Mouse (Mus musculus): ENCODE results near the gene Dmpk. TPM values are rescaled to one million over a fixed set of nuclear protein-coding genes. Genes with fewer than 3 reads are reported as not detected.
A peak's percentile ranks its signal among the peaks of the same experiment; 100 is the strongest.

Gene Dmpk
- polyA plus RNA-seq, 1 experiment, result 75.4 TPM

GRCm38 (mm10) chr7:19124713-19125112 is 41.1 kb downstream of the Dmpk start:
- Histone ChIP-seq H3K27ac (ENCODE audit: insufficient read depth, low read length) (no peak overlapping the region), H3K4me1 (ENCODE audit: control insufficient read depth, insufficient read depth, low read length) (no peaks in the 10 kb centered on the region; the same call in 1 of the 2 replicates), H3K4me3 (ENCODE audit: insufficient read depth, low read length) (no peak overlapping the region)
- TF ChIP-seq POLR2A (IDR thresholded peaks at IDR 0.05; ENCODE audit: low read depth, low read length) (no peak), CTCF (IDR thresholded peaks at IDR 0.05; ENCODE audit: borderline replicate concordance, insufficient read depth, low read length) (no peak)

- H3K4me1 ChIP-seq (ENCODE audit: control insufficient read depth, insufficient read depth, low read length), result peaks cover 3% of the 10 kb centered on the region; the same call in 1 of the 2 replicates
- H3K4me3 ChIP-seq (ENCODE audit: insufficient read depth, low read length), result no peak overlapping the region
- TF ChIP-seq POLR2A (IDR thresholded peaks at IDR 0.05; ENCODE audit: low read depth, low read length) (no peak), CTCF (IDR thresholded peaks at IDR 0.05; ENCODE audit: borderline replicate concordance, insufficient read depth, low read length) (no peak)
- H3K27ac ChIP-seq (ENCODE audit: insufficient read depth, low read length), result no peak overlapping the region
Observed at GRCm38 (mm10) chr7:19127744-19128143, 44.1 kb downstream of the Dmpk start.

DNA sequence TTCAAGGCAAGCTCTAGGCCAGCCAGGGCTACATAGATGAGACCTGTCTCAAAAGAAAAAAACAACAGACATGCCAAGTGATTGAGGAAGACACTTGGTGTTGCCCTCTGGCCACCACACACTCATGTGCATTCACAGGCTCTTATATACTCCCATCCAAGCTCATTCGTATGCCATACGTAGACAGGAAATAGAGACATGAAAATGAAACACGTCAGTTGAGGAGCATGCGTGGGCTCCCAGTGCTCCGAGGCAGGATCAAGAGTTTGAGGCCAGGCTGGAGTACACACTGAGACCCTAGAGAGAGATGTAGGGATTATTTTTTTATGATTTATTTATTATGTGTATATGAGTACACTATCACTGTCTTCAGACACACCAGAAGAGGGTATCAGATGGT is 45.7 kb downstream of the Dmpk start:
- Histone ChIP-seq H3K4me3 (ENCODE audit: insufficient read depth, low read length) (no peak overlapping the region), H3K4me1 (ENCODE audit: control insufficient read depth, insufficient read depth, low read length) (peaks cover 3% of the 10 kb centered on the region; the same call in 1 of the 2 replicates), H3K27ac (ENCODE audit: insufficient read depth, low read length) (no peak overlapping the region)
- TF ChIP-seq POLR2A (IDR thresholded peaks at IDR 0.05; ENCODE audit: low read depth, low read length), result no peak
- TF ChIP-seq CTCF (IDR thresholded peaks at IDR 0.05; ENCODE audit: borderline replicate concordance, insufficient read depth, low read length), result no peak

DNA sequence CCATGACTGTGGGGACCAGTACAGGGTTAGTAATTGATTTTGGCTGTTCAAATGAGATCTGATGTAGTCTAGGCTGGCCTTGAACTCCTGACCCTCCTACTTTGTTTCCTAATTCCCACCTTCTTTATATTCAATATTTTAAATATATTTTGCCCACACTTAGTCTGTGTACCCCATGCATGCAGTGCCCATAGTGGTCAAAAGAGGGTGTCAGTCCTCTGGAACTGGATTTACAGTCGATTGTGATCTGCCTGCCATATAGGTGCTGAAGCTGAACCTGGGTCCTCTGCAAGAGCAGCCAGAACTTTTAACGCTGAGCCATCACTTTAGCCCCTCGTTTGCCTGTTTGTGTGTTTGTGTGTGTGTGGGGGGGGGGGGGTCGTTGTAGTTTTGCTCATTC is 47.0 kb downstream of the Dmpk start:
- Histone ChIP-seq H3K4me3 (ENCODE audit: insufficient read depth, low read length) (peak overlapping the region; percentile 30; the same call in 1 of the 2 replicates), H3K4me1 (ENCODE audit: control insufficient read depth, insufficient read depth, low read length) (peaks cover 3% of the 10 kb centered on the region; the same call in 1 of the 2 replicates), H3K27ac (ENCODE audit: insufficient read depth, low read length) (peak overlapping the region; percentile 82)
- TF ChIP-seq CTCF (IDR thresholded peaks at IDR 0.05; ENCODE audit: borderline replicate concordance, insufficient read depth, low read length), result no peak
- no peak for TF ChIP-seq POLR2A (IDR thresholded peaks at IDR 0.05; ENCODE audit: low read depth, low read length)

GRCm38 (mm10) chr7:19131324-19131848 is 47.7 kb downstream of the Dmpk start:
- TF ChIP-seq POLR2A (IDR thresholded peaks at IDR 0.05; ENCODE audit: low read depth, low read length) (no peak), CTCF (IDR thresholded peaks at IDR 0.05; ENCODE audit: borderline replicate concordance, insufficient read depth, low read length) (peak; percentile 72)

GRCm38 (mm10) chr7:19136168-19136567 is 52.5 kb downstream of the Dmpk start:
- TF ChIP-seq CTCF (IDR thresholded peaks at IDR 0.05; ENCODE audit: borderline replicate concordance, insufficient read depth, low read length), result no peak
- no peak for TF ChIP-seq POLR2A (IDR thresholded peaks at IDR 0.05; ENCODE audit: low read depth, low read length)
- no peak overlapping the region for H3K4me3 ChIP-seq (ENCODE audit: insufficient read depth, low read length)
- H3K27ac ChIP-seq (ENCODE audit: insufficient read depth, low read length), result no peak overlapping the region
- no peaks in the 10 kb centered on the region for H3K4me1 ChIP-seq (ENCODE audit: control insufficient read depth, insufficient read depth, low read length)

More at GRCm38 (mm10) chr7:19131324-19131848, 47.7 kb downstream of the Dmpk start:
- Histone ChIP-seq H3K4me3 (ENCODE audit: insufficient read depth, low read length) (peak overlapping the region; percentile 31), H3K4me1 (ENCODE audit: control insufficient read depth, insufficient read depth, low read length) (peaks cover 3% of the 10 kb centered on the region; the same call in 1 of the 2 replicates), H3K27ac (ENCODE audit: insufficient read depth, low read length) (peak overlapping the region; percentile 82)

GRCm38 (mm10) chr7:19136673-19137334 is 53.2 kb downstream of the Dmpk start:
- H3K4me1 ChIP-seq (ENCODE audit: control insufficient read depth, insufficient read depth, low read length), result no peaks in the 10 kb centered on the region
- no peak overlapping the region for H3K4me3 ChIP-seq (ENCODE audit: insufficient read depth, low read length)
- no peak overlapping the region for H3K27ac ChIP-seq (ENCODE audit: insufficient read depth, low read length)
- TF ChIP-seq CTCF (IDR thresholded peaks at IDR 0.05; ENCODE audit: borderline replicate concordance, insufficient read depth, low read length) (no peak), POLR2A (IDR thresholded peaks at IDR 0.05; ENCODE audit: low read depth, low read length) (no peak)

GRCm38 (mm10) chr7:19137380-19137779 is 53.7 kb downstream of the Dmpk start:
- no peak overlapping the region for H3K4me3 ChIP-seq (ENCODE audit: insufficient read depth, low read length)
- no peak overlapping the region for H3K27ac ChIP-seq (ENCODE audit: insufficient read depth, low read length)
- H3K4me1 ChIP-seq (ENCODE audit: control insufficient read depth, insufficient read depth, low read length), result no peaks in the 10 kb centered on the region
- TF ChIP-seq POLR2A (IDR thresholded peaks at IDR 0.05; ENCODE audit: low read depth, low read length) (no peak), CTCF (IDR thresholded peaks at IDR 0.05; ENCODE audit: borderline replicate concordance, insufficient read depth, low read length) (peak; percentile 30; the same call in 1 of the 2 replicates)

Other genes with a start within 250 kb of the Dmpk start
- 1.8 and 3.0 TPM in 2 replicates for gene Mill2, start 243.9 kb upstream of the Dmpk start, polyA plus RNA-seq (2011; ENCODE audit: insufficient read length, low read depth, missing spikeins)
- not detected in 2 replicates for gene Pglyrp1, start 212.5 kb upstream of the Dmpk start, polyA plus RNA-seq (2011; ENCODE audit: insufficient read length, low read depth, missing spikeins)
- gene Ccdc61, start 173.4 kb upstream of the Dmpk start, polyA plus RNA-seq (2011; ENCODE audit: insufficient read length, low read depth, missing spikeins), result 10.1 and 10.5 TPM in 2 replicates
- gene Nova2, start 158.0 kb upstream of the Dmpk start, polyA plus RNA-seq (2011; ENCODE audit: insufficient read length, low read depth, missing spikeins), result 0.23 and 0.30 TPM in 2 replicates
- gene Nanos2, start 96.4 kb upstream of the Dmpk start, polyA plus RNA-seq (2011; ENCODE audit: insufficient read length, low read depth, missing spikeins), result not detected in 2 replicates
- gene Mypop, start 92.6 kb upstream of the Dmpk start, polyA plus RNA-seq (2011; ENCODE audit: insufficient read length, low read depth, missing spikeins), result 8.4 and 10.6 TPM in 2 replicates
- 13.2 and 15.6 TPM in 2 replicates for gene Irf2bp1, start 79.8 kb upstream of the Dmpk start, polyA plus RNA-seq (2011; ENCODE audit: insufficient read length, low read depth, missing spikeins)
- not detected in 2 replicates for gene Foxa3, start 60.3 kb upstream of the Dmpk start, polyA plus RNA-seq (2011; ENCODE audit: insufficient read length, low read depth, missing spikeins)
- gene Sympk, start 59.5 kb upstream of the Dmpk start, polyA plus RNA-seq (2011; ENCODE audit: insufficient read length, low read depth, missing spikeins), result 72.6 and 78.3 TPM in 2 replicates
- gene Rsph6a, start 29.2 kb upstream of the Dmpk start, polyA plus RNA-seq (2011; ENCODE audit: insufficient read length, low read depth, missing spikeins), result not detected in 2 replicates
- 39.0 and 47.0 TPM in 2 replicates for gene Dmwd, start 7.6 kb upstream of the Dmpk start, polyA plus RNA-seq (2011; ENCODE audit: insufficient read length, low read depth, missing spikeins)
- 7.4 and 11.4 TPM in 2 replicates for gene Six5, start 10.7 kb downstream of the Dmpk start, polyA plus RNA-seq (2011; ENCODE audit: insufficient read length, low read depth, missing spikeins)
- not detected in 2 replicates for gene Gm4969, start 34.5 kb downstream of the Dmpk start, polyA plus RNA-seq (2011; ENCODE audit: insufficient read length, low read depth, missing spikeins)
- 4.8 and 7.1 TPM in 2 replicates for gene Fbxo46, start 36.0 kb downstream of the Dmpk start, polyA plus RNA-seq (2011; ENCODE audit: insufficient read length, low read depth, missing spikeins)
- 16.3 and 19.2 TPM in 2 replicates for gene Qpctl, start 65.4 kb downstream of the Dmpk start, polyA plus RNA-seq (2011; ENCODE audit: insufficient read length, low read depth, missing spikeins)
- gene Snrpd2, start 65.9 kb downstream of the Dmpk start, polyA plus RNA-seq (2011; ENCODE audit: insufficient read length, low read depth, missing spikeins), result 70.0 and 71.3 TPM in 2 replicates
- not detected in 2 replicates for gene Gipr, start 82.3 kb downstream of the Dmpk start, polyA plus RNA-seq (2011; ENCODE audit: insufficient read length, low read depth, missing spikeins)
- gene Eml2, start 92.6 kb downstream of the Dmpk start, polyA plus RNA-seq (2011; ENCODE audit: insufficient read length, low read depth, missing spikeins), result 17.3 and 23.2 TPM in 2 replicates
- 0.17 and 0.18 TPM in 2 replicates for gene Gpr4, start 128.7 kb downstream of the Dmpk start, polyA plus RNA-seq (2011; ENCODE audit: insufficient read length, low read depth, missing spikeins)
- gene Opa3, start 144.5 kb downstream of the Dmpk start, polyA plus RNA-seq (2011; ENCODE audit: insufficient read length, low read depth, missing spikeins), result 21.8 and 24.4 TPM in 2 replicates
- gene Vasp, start 188.0 kb downstream of the Dmpk start, polyA plus RNA-seq (2011; ENCODE audit: insufficient read length, low read depth, missing spikeins), result 161 and 186 TPM in 2 replicates
- not detected in 2 replicates for gene Ppm1n, start 196.2 kb downstream of the Dmpk start, polyA plus RNA-seq (2011; ENCODE audit: insufficient read length, low read depth, missing spikeins)
- gene Rtn2, start 198.8 kb downstream of the Dmpk start, polyA plus RNA-seq (2011; ENCODE audit: insufficient read length, low read depth, missing spikeins), result 6.8 and 7.8 TPM in 2 replicates
- gene Fosb, start 226.2 kb downstream of the Dmpk start, polyA plus RNA-seq (2011; ENCODE audit: insufficient read length, low read depth, missing spikeins), result 2.1 and 2.7 TPM in 2 replicates

All from embryonic fibroblast, embryonic 13.5 days (primary cell).